In the genomic region with DNA sequence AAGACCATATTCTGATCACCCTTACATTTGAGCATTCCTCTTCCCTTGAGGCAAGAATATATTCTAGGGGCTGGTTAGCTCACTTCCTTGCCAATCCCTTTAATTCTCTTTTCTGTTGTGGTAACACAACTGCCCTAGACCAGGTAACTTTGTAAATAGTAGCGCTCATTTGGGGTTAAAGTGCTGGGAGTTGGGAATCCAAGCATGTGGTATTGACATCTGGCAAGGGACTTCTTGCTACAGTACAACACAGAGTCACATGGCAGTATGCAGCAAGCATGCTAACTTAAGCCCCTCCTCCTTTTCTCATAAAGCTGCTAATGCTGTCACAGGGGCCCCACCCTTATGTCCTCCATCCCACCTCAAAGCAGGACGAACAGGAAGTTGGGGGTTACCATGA, we compare ENCODE assay signal across 18 mouse cellular contexts.
"Had no signal": no experiment of that assay in that cellular context is flagged by ENCODE, and none has a peak within 500 bp of the region (broad histone marks: within the 10 kb centered on the region; RNA-seq: fewer than 3 reads in every experiment).

No protein-coding gene starts in this region.

- DNase-seq: kidney, adult 11 months; kidney, adult 8-10 months; kidney, postnatal 10 days; kidney, postnatal 36 days; layer of hippocampus, postnatal 36 days; left cerebral cortex, postnatal 4 days; lung, adult 2 months; lung, postnatal 14 days; lung, postnatal 4 days; thymus, adult 2 months; thymus, postnatal 36 days had no signal

- ATAC-seq: liver, embryonic 12.5 days; midbrain, embryonic 15.5 days had no signal

- H3K4me3 ChIP-seq: kidney, embryonic 15.5 days; limb, embryonic 12.5 days; limb, embryonic 15.5 days; liver, embryonic 12.5 days; liver, embryonic 15.5 days; midbrain, embryonic 12.5 days; midbrain, embryonic 15.5 days had no signal

- H3K27ac ChIP-seq: kidney, embryonic 15.5 days; limb, embryonic 12.5 days; limb, embryonic 15.5 days; liver, embryonic 12.5 days; liver, embryonic 15.5 days; midbrain, embryonic 12.5 days; midbrain, embryonic 15.5 days had no signal

- H3K4me1 ChIP-seq: liver, embryonic 12.5 days; liver, embryonic 15.5 days had no signal

- H3K36me3 ChIP-seq: kidney, embryonic 15.5 days; limb, embryonic 12.5 days; limb, embryonic 15.5 days; liver, embryonic 12.5 days; liver, embryonic 15.5 days; midbrain, embryonic 12.5 days; midbrain, embryonic 15.5 days had no signal

- H3K27me3 ChIP-seq: kidney, embryonic 15.5 days; limb, embryonic 12.5 days; limb, embryonic 15.5 days; liver, embryonic 12.5 days; liver, embryonic 15.5 days; midbrain, embryonic 12.5 days; midbrain, embryonic 15.5 days had no signal

- H3K9me3 ChIP-seq: kidney, embryonic 15.5 days; limb, embryonic 12.5 days; limb, embryonic 15.5 days; liver, embryonic 12.5 days; liver, embryonic 15.5 days; midbrain, embryonic 12.5 days; midbrain, embryonic 15.5 days had no signal

- H3K4me2 ChIP-seq: kidney, embryonic 15.5 days; limb, embryonic 12.5 days; limb, embryonic 15.5 days; liver, embryonic 12.5 days; liver, embryonic 15.5 days; midbrain, embryonic 12.5 days; midbrain, embryonic 15.5 days had no signal

- H3K9ac ChIP-seq: kidney, embryonic 15.5 days; limb, embryonic 12.5 days; limb, embryonic 15.5 days; liver, embryonic 12.5 days; liver, embryonic 15.5 days; midbrain, embryonic 12.5 days; midbrain, embryonic 15.5 days had no signal
